ENCODE assay signal across 8 mouse cellular contexts in the genomic region with DNA sequence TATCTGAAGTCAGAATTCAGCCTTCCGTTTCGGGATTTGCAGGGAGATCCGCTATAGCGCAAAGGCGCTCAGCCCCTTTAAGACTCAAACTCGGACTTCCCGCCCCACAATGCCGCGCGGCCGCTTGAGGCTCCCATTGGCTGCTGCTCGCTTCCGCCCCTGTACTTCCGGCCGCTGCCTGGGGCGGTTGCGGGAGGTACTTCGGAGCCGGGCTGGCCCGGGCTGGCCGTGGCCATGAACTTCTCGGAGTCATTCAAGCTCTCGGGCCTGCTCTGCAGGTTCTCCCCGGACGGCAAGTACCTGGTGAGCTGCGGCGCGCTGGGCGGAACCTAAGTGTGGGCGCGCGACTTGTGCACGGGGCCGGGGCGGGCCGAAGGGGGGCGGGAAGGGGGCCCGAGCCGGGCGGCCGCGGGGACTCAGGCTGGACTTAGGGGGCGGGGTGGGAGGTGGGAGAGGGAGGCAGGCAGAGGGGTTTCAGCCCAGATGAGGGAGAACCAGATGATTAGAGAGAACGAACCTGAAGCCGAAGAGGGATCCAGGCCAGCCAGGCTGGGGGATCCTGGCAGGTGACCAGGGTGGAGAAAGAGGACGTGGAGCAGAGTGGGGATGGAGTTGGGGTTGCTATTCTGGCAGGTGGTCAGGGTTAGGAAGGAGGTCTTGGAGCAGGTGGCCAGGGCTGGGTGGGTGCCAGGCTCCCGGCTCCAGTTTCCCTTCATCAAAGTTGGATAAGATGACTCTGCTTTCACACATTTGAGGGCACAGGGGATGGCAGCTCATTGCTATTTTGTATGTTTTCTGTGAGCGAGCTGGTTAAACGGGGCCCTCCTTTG. TPM values are rescaled to one million over a fixed set of nuclear protein-coding genes. Genes with fewer than 3 reads are reported as not detected.
DNase-seq lines count a peak whose midpoint lies in the region; ATAC-seq and TF ChIP-seq lines count a peak whose summit lies in the region.

TSS of gene Wrap73 (plus strand) at position 162 of the 830 bp plus-strand sequence.

- peak; percentile 84 for DNase-seq in adipocyte (ENCODE audit: low spot score)
- DNase-seq in gastrocnemius, adult 8-10 months (ENCODE audit: low spot score in 2 of 2), result peak; percentile 78 to 81
- DNase-seq in hindlimb bud, embryonic 11.5 days (ENCODE audit: extremely low spot score, low read depth, low spot score), result peak; percentile 73
- peak; percentile 79 to 94 for DNase-seq in left cerebral cortex, postnatal 10 days (ENCODE audit: extremely low spot score in 1 of 2, low spot score in 2 of 2)
- peak; percentile 90 for DNase-seq in right cerebral cortex, postnatal 25 days
- DNase-seq in urinary bladder, postnatal 4 days (ENCODE audit: low spot score in 2 of 2), result peak; percentile 83 to 89

- TF ChIP-seq CTCF in cortical plate, adult 2 months (IDR thresholded peaks at IDR 0.05; ENCODE audit: extremely low read depth, insufficient read depth, low read length), result no peak

- intact Hi-C loops in left cerebral cortex, postnatal 10 days (cut with DNase I), result loop anchor here (5.0 kb wide), 1 partner anchor 75 kb away; no protein-coding TSS in a partner anchor

- peak within 1 kb of the TSS; percentile 79 for H3K4me3 ChIP-seq in cortical plate, adult 2 months (ENCODE audit: insufficient read depth, low read length)

- ATAC-seq in megakaryocyte-erythroid progenitor cell, adult 5-6 weeks (replicated peaks; ENCODE audit: low FRiP score, low TSS enrichment, poor library complexity, severe bottlenecking), result peak; percentile 98

- H3K4me1 ChIP-seq in cortical plate, adult 2 months (ENCODE audit: control insufficient read depth, insufficient read depth, low read length), result no peaks in the 10 kb centered on the region; the same call in none of the 2 replicates

- 0 out of 2 replicates have a peak within 1 kb of the TSS, but pooled peaks have one; percentile 47 for H3K27ac ChIP-seq in cortical plate, adult 2 months (ENCODE audit: insufficient read depth, low read length)

- no peak for TF ChIP-seq POLR2A in cortical plate, adult 2 months (IDR thresholded peaks at IDR 0.05; ENCODE audit: extremely low read depth, insufficient read depth, low read length)

RNA-seq across cellular contexts. Expression of gene Wrap73, which starts in this region (rescaled TPM):
- polyA plus RNA-seq in cortical plate, adult 2 months (2012; rRNA removed), result 34.3 and 35.7 TPM in 2 replicates
- 10 to 100 TPM; 10.4 to 12.8 (median 11.4) TPM for total RNA-seq in gastrocnemius, adult 8-10 months (2022)
- 10 to 100 TPM; 24.4 to 25.1 TPM for total RNA-seq in left cerebral cortex, postnatal 10 days (2021)
- total RNA-seq in megakaryocyte-erythroid progenitor cell, adult 5-6 weeks (2014; fragmentation: Nextera tagmentation), result 23.3 and 29.7 TPM in 2 replicates
- 8.9 and 10.9 TPM in 2 replicates for total RNA-seq in megakaryocyte-erythroid progenitor cell, adult 5-6 weeks (2017)

Comparison
In these comparisons a context has a peak if more than half of its experiments do, and no peak if none do; other contexts are left out.
1. Peak in every context shown above with its lines: DNase-seq, ATAC-seq, H3K4me3 ChIP-seq and H3K27ac ChIP-seq.